Mouse (Mus musculus) lung, embryonic 15.5 days (tissue): ENCODE measurements at regions not wholly inside any gene's neighbourhood (a gene's known extent, or its start where the extent isn't known, plus 50 kb on each side); places are given as distances from the start of the nearest gene placed in this dataset.

Source experiments
- ATAC-seq: fragments of 200-750 bp; cut with Nextera tagmentation; 2 replicates; pipeline ENCODE4 v1.8.0; 2017; ENCODE audit warnings: moderate number of reproducible peaks, borderline replicate concordance; ENCODE audit not compliant: low FRiP score, low TSS enrichment; ENCODE audit errors: extremely low read depth
- H3K27ac ChIP-seq: fragments of 300-500 bp; sonication (generic); 2 replicates; pipeline ENCODE4 v1.5.1; 2015; ENCODE audit warnings: moderate library complexity, mild to moderate bottlenecking, inconsistent platforms
- H3K27me3 ChIP-seq: fragments of 300-500 bp; sonication (generic); 2 replicates; pipeline ENCODE4 v1.6.1; 2015; ENCODE audit warnings: inconsistent platforms
- H3K36me3 ChIP-seq: fragments of 300-500 bp; sonication (generic); 2 replicates; pipeline ENCODE4 v1.6.1; 2015; ENCODE audit warnings: inconsistent platforms
- H3K4me1 ChIP-seq: fragments of 300-500 bp; sonication (generic); 2 replicates; pipeline ENCODE4 v1.6.1; 2015; ENCODE audit warnings: inconsistent platforms
- H3K4me2 ChIP-seq: fragments of 300-500 bp; sonication (generic); 2 replicates; pipeline ENCODE4 v1.6.1; 2015; ENCODE audit warnings: inconsistent platforms, mild to moderate bottlenecking, moderate library complexity
- H3K4me3 ChIP-seq: fragments of 300-500 bp; sonication (generic); 2 replicates; pipeline ENCODE4 v1.5.1; 2015; ENCODE audit warnings: mild to moderate bottlenecking, inconsistent platforms
- H3K9ac ChIP-seq: fragments of 300-500 bp; sonication (generic); 2 replicates; pipeline ENCODE4 v1.6.1; 2015; ENCODE audit warnings: inconsistent platforms
- H3K9me3 ChIP-seq: fragments of 300-500 bp; sonication (generic); 2 replicates; pipeline ENCODE4 v1.6.1; 2016; ENCODE audit warnings: inconsistent platforms
- WGBS: fragments of 180-500 bp; shearing (Covaris S2); methylation state at CpG from one replicate; pipeline ENCODE4 v1.1.7; 2015; 5-methylcytosine and 5-hydroxymethylcytosine counted together

- Histone ChIP-seq H3K27me3 (no peaks in the 10 kb centered on the region), H3K4me3 (no peak overlapping the region), H3K4me1 (0 out of 2 replicates have a peak, but pooled peaks cover 6% of the 10 kb centered on the region), H3K36me3 (no peaks in the 10 kb centered on the region), H3K9me3 (no peaks in the 10 kb centered on the region), H3K9ac (no peak overlapping the region), H3K27ac (no peak overlapping the region), H3K4me2 (no peak overlapping the region)
- no peak for ATAC-seq
- WGBS: 52% methylated on average over 2 of the region's 2 CpGs
These were observed 183.8 kb upstream of the Ntf3 start for GRCm38 (mm10) chr6:126350476-126350875.

GRCm38 (mm10) chr6:126349905-126350304 lies 183.2 kb upstream of the Ntf3 start:
- WGBS: 30% methylated on average over 2 of the region's 2 CpGs
- H3K9me3 ChIP-seq: no peaks in the 10 kb centered on the region
- no peak overlapping the region for H3K9ac ChIP-seq
- no peaks in the 10 kb centered on the region for H3K36me3 ChIP-seq
- H3K27me3 ChIP-seq: no peaks in the 10 kb centered on the region
- no peak overlapping the region for H3K4me2 ChIP-seq
- no peak overlapping the region for H3K4me3 ChIP-seq
- no peak overlapping the region for H3K27ac ChIP-seq
- H3K4me1 ChIP-seq: 0 out of 2 replicates have a peak, but pooled peaks cover 6% of the 10 kb centered on the region
- ATAC-seq: no peak

- no peaks in the 10 kb centered on the region for H3K36me3 ChIP-seq
- H3K9me3 ChIP-seq: no peaks in the 10 kb centered on the region
- no peak overlapping the region for H3K4me2 ChIP-seq
- no peak overlapping the region for H3K9ac ChIP-seq
- WGBS: 25% methylated on average over 5 of the region's 5 CpGs
- H3K27ac ChIP-seq: no peak overlapping the region
- no peak overlapping the region for H3K4me3 ChIP-seq
- H3K4me1 ChIP-seq: no peaks in the 10 kb centered on the region
- no peaks in the 10 kb centered on the region for H3K27me3 ChIP-seq
- no peak for ATAC-seq
These were observed 178.5 kb upstream of the Ntf3 start for GRCm38 (mm10) chr6:126345221-126345620.

GRCm38 (mm10) chr6:126340098-126340610 lies 173.4 kb upstream of the Ntf3 start:
- WGBS: 47% methylated on average over 10 of the region's 10 CpGs
- H3K36me3 ChIP-seq: no peaks in the 10 kb centered on the region
- no peaks in the 10 kb centered on the region for H3K4me1 ChIP-seq
- H3K9me3 ChIP-seq: no peaks in the 10 kb centered on the region
- H3K4me3 ChIP-seq: no peak overlapping the region
- ATAC-seq: no peak
- H3K9ac ChIP-seq: no peak overlapping the region
- no peak overlapping the region for H3K27ac ChIP-seq
- no peaks in the 10 kb centered on the region for H3K27me3 ChIP-seq
- no peak overlapping the region for H3K4me2 ChIP-seq

- H3K9ac ChIP-seq: no peak overlapping the region
- WGBS: 81% methylated on average over 8 of the region's 8 CpGs
- ATAC-seq: no peak
- H3K9me3 ChIP-seq: no peaks in the 10 kb centered on the region
- H3K27me3 ChIP-seq: no peaks in the 10 kb centered on the region
- no peak overlapping the region for H3K4me3 ChIP-seq
- no peak overlapping the region for H3K27ac ChIP-seq
- H3K4me2 ChIP-seq: no peak overlapping the region
- H3K36me3 ChIP-seq: no peaks in the 10 kb centered on the region
- H3K4me1 ChIP-seq: no peaks in the 10 kb centered on the region
These were observed 171.0 kb upstream of the Ntf3 start for GRCm38 (mm10) chr6:126337711-126338110.

- no peak for ATAC-seq
- no peaks in the 10 kb centered on the region for H3K27me3 ChIP-seq
- no peak overlapping the region for H3K4me2 ChIP-seq
- no peaks in the 10 kb centered on the region for H3K36me3 ChIP-seq
- no peaks in the 10 kb centered on the region for H3K4me1 ChIP-seq
- WGBS: 62% methylated on average over 8 of the region's 8 CpGs
- H3K4me3 ChIP-seq: no peak overlapping the region
- H3K27ac ChIP-seq: no peak overlapping the region
- H3K9ac ChIP-seq: no peak overlapping the region
- H3K9me3 ChIP-seq: no peaks in the 10 kb centered on the region
These were observed 167.5 kb upstream of the Ntf3 start for GRCm38 (mm10) chr6:126334258-126334657.

GRCm38 (mm10) chr6:126327187-126327586 lies 160.5 kb upstream of the Ntf3 start:
- Histone ChIP-seq H3K4me2 (no peak overlapping the region), H3K27me3 (no peaks in the 10 kb centered on the region), H3K4me3 (no peak overlapping the region), H3K9ac (no peak overlapping the region), H3K27ac (no peak overlapping the region), H3K9me3 (no peaks in the 10 kb centered on the region), H3K4me1 (no peaks in the 10 kb centered on the region), H3K36me3 (no peaks in the 10 kb centered on the region)
- ATAC-seq: no peak
- WGBS: 60% methylated on average over 2 of the region's 2 CpGs

GRCm38 (mm10) chr6:126318523-126318922 lies 151.8 kb upstream of the Ntf3 start:
- 81% methylated on average over 2 of the region's 2 CpGs for WGBS
- no peaks in the 10 kb centered on the region for H3K4me1 ChIP-seq
- no peak overlapping the region for H3K4me3 ChIP-seq
- no peaks in the 10 kb centered on the region for H3K27me3 ChIP-seq
- H3K4me2 ChIP-seq: no peak overlapping the region
- H3K27ac ChIP-seq: no peak overlapping the region
- no peaks in the 10 kb centered on the region for H3K36me3 ChIP-seq
- no peak overlapping the region for H3K9ac ChIP-seq
- H3K9me3 ChIP-seq: no peaks in the 10 kb centered on the region
- ATAC-seq: no peak

- ATAC-seq: no peak
- WGBS: 83% methylated on average over 3 of the region's 3 CpGs
- Histone ChIP-seq H3K4me2 (no peak overlapping the region), H3K9ac (no peak overlapping the region), H3K9me3 (no peaks in the 10 kb centered on the region), H3K4me3 (no peak overlapping the region), H3K4me1 (no peaks in the 10 kb centered on the region), H3K27me3 (no peaks in the 10 kb centered on the region), H3K36me3 (no peaks in the 10 kb centered on the region), H3K27ac (no peak overlapping the region)
These were observed 144.2 kb upstream of the Ntf3 start for GRCm38 (mm10) chr6:126310786-126311480.

- ATAC-seq: no peak
- Histone ChIP-seq H3K4me3 (no peak overlapping the region), H3K27ac (no peak overlapping the region), H3K9me3 (no peaks in the 10 kb centered on the region), H3K36me3 (no peaks in the 10 kb centered on the region), H3K4me1 (no peaks in the 10 kb centered on the region), H3K27me3 (no peaks in the 10 kb centered on the region), H3K4me2 (no peak overlapping the region), H3K9ac (no peak overlapping the region)
- 64% methylated on average over 3 of the region's 3 CpGs for WGBS
These were observed 136.4 kb upstream of the Ntf3 start for GRCm38 (mm10) chr6:126303086-126303485.

- no peak overlapping the region for H3K9ac ChIP-seq
- H3K27me3 ChIP-seq: no peaks in the 10 kb centered on the region
- H3K36me3 ChIP-seq: no peaks in the 10 kb centered on the region
- no peaks in the 10 kb centered on the region for H3K9me3 ChIP-seq
- whole genome bisulfite sequencing: 65% methylated on average over 2 of the region's 2 CpGs
- no peak overlapping the region for H3K4me2 ChIP-seq
- no peak overlapping the region for H3K27ac ChIP-seq
- no peak overlapping the region for H3K4me3 ChIP-seq
- ATAC-seq: no peak
- H3K4me1 ChIP-seq: no peaks in the 10 kb centered on the region
These were observed 124.9 kb upstream of the Ntf3 start for GRCm38 (mm10) chr6:126291581-126291980.

GRCm38 (mm10) chr6:126287166-126287565 lies 120.5 kb upstream of the Ntf3 start:
- 80% methylated on average over 4 of the region's 4 CpGs for WGBS
- no peaks in the 10 kb centered on the region for H3K4me1 ChIP-seq
- no peaks in the 10 kb centered on the region for H3K9me3 ChIP-seq
- no peak overlapping the region for H3K4me3 ChIP-seq
- H3K4me2 ChIP-seq: no peak overlapping the region
- H3K36me3 ChIP-seq: no peaks in the 10 kb centered on the region
- H3K9ac ChIP-seq: no peak overlapping the region
- H3K27ac ChIP-seq: no peak overlapping the region
- H3K27me3 ChIP-seq: no peaks in the 10 kb centered on the region
- ATAC-seq: no peak

- 71% methylated on average over 2 of the region's 2 CpGs for WGBS
- H3K36me3 ChIP-seq: no peaks in the 10 kb centered on the region
- no peak overlapping the region for H3K4me3 ChIP-seq
- no peaks in the 10 kb centered on the region for H3K27me3 ChIP-seq
- H3K9ac ChIP-seq: no peak overlapping the region
- H3K27ac ChIP-seq: no peak overlapping the region
- no peaks in the 10 kb centered on the region for H3K4me1 ChIP-seq
- H3K4me2 ChIP-seq: no peak overlapping the region
- H3K9me3 ChIP-seq: no peaks in the 10 kb centered on the region
- ATAC-seq: no peak
These were observed 119.5 kb upstream of the Ntf3 start for GRCm38 (mm10) chr6:126286201-126286600.
